Mouse (Mus musculus) gonadal fat pad, adult 2 months (tissue): ENCODE results near the gene Kif6. TPM values are rescaled to one million over a fixed set of nuclear protein-coding genes. Genes with fewer than 3 reads are reported as not detected.

ENCODE experiments used
- DNase-seq: peaks from one replicate; pipeline ENCODE4 v3.0.0-alpha.2; 2012; ENCODE audit warnings: low read depth
- polyA plus RNA-seq: library from polyadenylated mRNA; depleted of rRNA; stranded (reverse); fragments of >200 nt; gene quantifications from 2 replicates; pipeline ENCODE4 v1.2.3, GENCODE M21; 2012

Gene Kif6
- polyA plus RNA-seq, 1 experiment, result 0.59 TPM

GRCm38 (mm10) chr17:49666728-49667127 lies 51.8 kb downstream of the Kif6 start:
- no peak for DNase-seq

- no peak for DNase-seq
These were observed 53.4 kb downstream of the Kif6 start for GRCm38 (mm10) chr17:49668296-49668695.

GRCm38 (mm10) chr17:49671921-49672339 lies 57.0 kb downstream of the Kif6 start:
- no peak for DNase-seq

GRCm38 (mm10) chr17:49672421-49672820 lies 57.5 kb downstream of the Kif6 start:
- DNase-seq, result no peak

- no peak for DNase-seq
These were observed 60.7 kb downstream of the Kif6 start for GRCm38 (mm10) chr17:49675629-49676028.

- DNase-seq, result no peak
These were observed 66.5 kb downstream of the Kif6 start for GRCm38 (mm10) chr17:49681410-49681809.

- no peak for DNase-seq
These were observed 69.2 kb downstream of the Kif6 start for GRCm38 (mm10) chr17:49684146-49684545.

GRCm38 (mm10) chr17:49690607-49691454 lies 75.9 kb downstream of the Kif6 start:
- DNase-seq, result no peak

- DNase-seq, result no peak
These were observed 76.5 kb downstream of the Kif6 start for GRCm38 (mm10) chr17:49691455-49691805.

- no peak for DNase-seq
These were observed 78.3 kb downstream of the Kif6 start for GRCm38 (mm10) chr17:49693206-49693605.

- no peak for DNase-seq
These were observed 82.3 kb downstream of the Kif6 start for GRCm38 (mm10) chr17:49697220-49697619.

GRCm38 (mm10) chr17:49703492-49704249 lies 88.7 kb downstream of the Kif6 start:
- DNase-seq, result no peak

GRCm38 (mm10) chr17:49709192-49709591 lies 94.3 kb downstream of the Kif6 start:
- DNase-seq, result no peak

- DNase-seq, result no peak
These were observed 95.2 kb downstream of the Kif6 start for GRCm38 (mm10) chr17:49710101-49710630.

- DNase-seq, result no peak
These were observed 111.3 kb downstream of the Kif6 start for GRCm38 (mm10) chr17:49726206-49726605.

GRCm38 (mm10) chr17:49726976-49727375 lies 112.0 kb downstream of the Kif6 start:
- DNase-seq, result no peak

GRCm38 (mm10) chr17:49727428-49728045 lies 112.6 kb downstream of the Kif6 start:
- DNase-seq, result no peak

GRCm38 (mm10) chr17:49729856-49730255 lies 114.9 kb downstream of the Kif6 start:
- DNase-seq, result no peak

- no peak for DNase-seq
These were observed 117.8 kb downstream of the Kif6 start for GRCm38 (mm10) chr17:49732706-49733105.

- DNase-seq, result no peak
These were observed 119.1 kb downstream of the Kif6 start for GRCm38 (mm10) chr17:49734079-49734478.

- DNase-seq, result no peak
These were observed 119.8 kb downstream of the Kif6 start for GRCm38 (mm10) chr17:49734776-49735175.

GRCm38 (mm10) chr17:49736364-49736763 lies 121.4 kb downstream of the Kif6 start:
- DNase-seq, result no peak
